Mouse (Mus musculus): Measurements from ENCODE around the gene Fam129c.

Gene Fam129c

DNA sequence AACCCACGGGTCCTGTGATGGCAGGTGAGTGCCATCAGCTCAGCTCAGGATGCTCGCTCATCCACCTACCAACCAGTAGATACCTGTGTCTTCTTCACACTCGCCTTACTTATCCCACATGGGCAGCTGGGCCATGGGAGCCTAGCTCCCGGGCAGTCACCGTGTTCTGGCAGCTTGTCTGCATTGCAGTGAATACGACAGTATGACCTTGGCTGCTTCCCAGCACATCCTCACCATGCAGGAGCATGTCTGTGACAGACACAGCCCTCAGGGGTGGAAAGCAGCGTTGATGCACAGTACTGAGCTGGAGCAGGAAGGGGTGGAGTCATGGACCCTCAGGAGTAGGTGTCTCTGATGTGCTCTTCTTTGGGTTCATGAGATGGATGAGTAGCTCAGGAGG is 23.0 kb upstream of the Fam129c start:
- no peak for DNase-seq (ENCODE audit: low spot score in 2 of 2)

GRCm38 (mm10) chr8:71575020-71575419 is 22.4 kb upstream of the Fam129c start:
- DNase-seq (ENCODE audit: low spot score in 2 of 2): no peak

- no peak for DNase-seq (ENCODE audit: low spot score in 2 of 2)
Observed at GRCm38 (mm10) chr8:71577856-71578387, 19.5 kb upstream of the Fam129c start.

- no peak for DNase-seq (ENCODE audit: low spot score in 2 of 2)
Observed at GRCm38 (mm10) chr8:71579009-71579408, 18.4 kb upstream of the Fam129c start.

DNA sequence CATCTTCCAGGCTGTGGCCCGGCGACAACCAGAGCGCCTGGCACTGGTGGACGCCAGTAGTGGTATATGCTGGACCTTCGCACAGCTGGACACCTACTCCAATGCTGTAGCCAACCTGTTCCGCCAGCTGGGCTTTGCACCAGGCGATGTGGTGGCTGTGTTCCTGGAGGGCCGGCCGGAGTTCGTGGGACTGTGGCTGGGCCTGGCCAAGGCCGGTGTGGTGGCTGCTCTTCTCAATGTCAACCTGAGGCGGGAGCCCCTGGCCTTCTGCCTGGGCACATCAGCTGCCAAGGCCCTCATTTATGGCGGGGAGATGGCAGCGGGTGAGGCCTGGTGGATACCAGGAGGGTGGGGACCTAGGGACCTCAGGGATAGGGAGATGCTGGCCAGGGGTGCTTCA is 18.0 kb upstream of the Fam129c start:
- DNase-seq (ENCODE audit: low spot score in 2 of 2): no peak

DNA sequence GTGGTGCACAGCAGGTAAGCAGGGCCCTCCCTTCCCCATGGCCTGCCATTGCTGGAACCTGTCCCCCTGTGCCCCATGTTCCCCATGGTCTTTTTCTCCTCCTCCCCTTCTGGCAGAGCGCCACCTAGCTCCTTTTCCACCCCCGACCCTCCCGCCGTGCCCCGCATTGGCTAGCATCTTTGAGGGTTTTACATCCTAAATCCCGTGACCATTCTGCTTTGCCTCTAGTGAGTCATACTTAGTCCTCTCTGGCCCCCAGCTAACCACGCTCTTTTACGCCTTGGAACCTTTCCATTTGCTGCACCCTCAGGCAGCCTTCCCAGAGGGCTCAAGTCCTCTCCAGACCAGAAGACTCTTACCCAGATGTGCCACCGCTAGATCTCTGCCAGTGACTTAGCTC is 17.2 kb upstream of the Fam129c start:
- DNase-seq (ENCODE audit: low spot score in 2 of 2): no peak

DNA sequence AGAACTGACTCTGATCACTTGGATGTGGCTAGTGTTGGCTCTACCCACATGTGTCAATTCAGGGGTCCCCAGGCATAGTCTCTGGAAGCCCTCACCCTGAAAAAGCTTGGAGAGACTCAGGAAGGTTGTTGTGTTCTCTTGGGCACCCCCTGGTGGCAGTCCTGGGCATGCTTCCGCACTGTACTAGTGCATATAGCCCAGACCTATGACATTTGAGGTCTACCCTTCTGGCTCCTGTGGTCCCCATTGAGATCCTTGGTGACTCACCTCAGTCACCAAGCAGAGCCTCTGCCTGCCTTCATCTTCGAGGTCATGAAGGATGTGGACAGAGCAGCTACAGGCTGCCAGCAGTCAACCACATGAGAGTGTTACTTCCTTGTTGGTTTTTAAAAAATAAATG is 10.6 kb upstream of the Fam129c start:
- DNase-seq (ENCODE audit: low spot score in 2 of 2): no peak

- no peak for DNase-seq (ENCODE audit: low spot score in 2 of 2)
Observed at GRCm38 (mm10) chr8:71588762-71589161, 8.7 kb upstream of the Fam129c start.

DNA sequence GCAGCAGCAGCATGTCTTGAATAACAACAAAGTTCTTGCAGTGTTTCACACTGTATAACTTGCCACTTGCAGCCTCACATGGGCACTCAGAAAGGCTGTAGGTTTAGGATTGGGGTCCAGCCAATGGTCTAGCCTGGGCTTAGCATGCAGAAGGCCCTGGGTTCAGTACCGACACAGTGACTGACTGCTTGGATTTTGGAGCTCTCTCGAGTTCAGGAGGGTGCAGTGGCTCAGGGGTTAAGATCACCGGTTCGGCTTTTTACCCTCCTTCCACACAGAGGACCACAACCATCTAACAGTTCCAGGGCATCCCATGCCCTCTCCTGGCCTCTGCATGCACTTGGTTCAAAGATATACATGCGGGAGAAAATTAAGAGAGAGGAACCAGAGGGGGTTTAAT is 6.4 kb upstream of the Fam129c start:
- DNase-seq (ENCODE audit: low spot score in 2 of 2): no peak

DNA sequence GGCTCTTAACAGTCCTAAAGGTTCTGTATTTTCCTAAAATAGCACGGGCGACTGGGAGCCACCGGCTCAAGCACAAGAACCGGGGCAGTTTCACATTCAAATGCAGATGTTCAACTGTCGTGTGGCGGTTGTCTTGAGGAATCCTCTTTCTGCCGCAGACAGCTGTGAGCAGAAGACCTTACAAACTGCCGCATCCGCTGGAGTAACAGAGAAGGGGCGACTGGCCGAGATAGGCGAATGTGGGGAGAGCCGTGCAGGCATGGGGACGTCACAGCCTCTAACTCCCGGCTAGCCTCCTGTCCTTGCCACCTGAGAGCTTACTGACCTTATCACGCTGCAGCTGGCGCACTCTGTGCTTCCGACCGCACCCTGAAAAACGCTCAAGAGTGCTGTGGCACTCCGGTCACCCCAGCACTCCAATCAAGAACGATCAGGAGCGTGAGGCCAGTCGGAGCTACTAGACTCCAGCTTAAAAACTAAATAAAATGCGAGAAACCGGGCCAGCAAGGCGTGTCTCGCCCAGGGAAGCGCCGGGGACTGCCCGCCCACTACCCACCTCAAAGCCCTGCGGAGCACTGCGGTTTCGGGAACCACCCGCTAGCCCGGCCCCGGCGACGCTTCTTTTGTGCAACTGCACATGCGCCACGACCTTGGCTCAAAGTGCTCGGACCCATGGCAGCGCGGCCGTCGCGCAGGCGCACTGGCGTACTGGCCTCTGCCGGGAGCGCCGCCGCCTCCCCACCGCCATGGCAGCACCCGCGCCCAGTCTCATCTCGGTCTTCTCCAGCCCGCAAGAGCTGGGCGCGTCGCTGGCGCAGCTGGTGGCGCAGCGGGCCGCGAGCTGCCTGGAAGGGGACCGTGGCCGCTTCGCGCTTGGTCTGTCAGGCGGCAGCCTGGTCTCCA is 5.7 kb upstream of the Fam129c start, which contains the start of gene Pgls:
Gene Pgls (plus strand): TSS at position 706 of the 903 bp plus-strand sequence.
- peak; percentile 94 to 95 for DNase-seq (ENCODE audit: low spot score in 2 of 2)

DNA sequence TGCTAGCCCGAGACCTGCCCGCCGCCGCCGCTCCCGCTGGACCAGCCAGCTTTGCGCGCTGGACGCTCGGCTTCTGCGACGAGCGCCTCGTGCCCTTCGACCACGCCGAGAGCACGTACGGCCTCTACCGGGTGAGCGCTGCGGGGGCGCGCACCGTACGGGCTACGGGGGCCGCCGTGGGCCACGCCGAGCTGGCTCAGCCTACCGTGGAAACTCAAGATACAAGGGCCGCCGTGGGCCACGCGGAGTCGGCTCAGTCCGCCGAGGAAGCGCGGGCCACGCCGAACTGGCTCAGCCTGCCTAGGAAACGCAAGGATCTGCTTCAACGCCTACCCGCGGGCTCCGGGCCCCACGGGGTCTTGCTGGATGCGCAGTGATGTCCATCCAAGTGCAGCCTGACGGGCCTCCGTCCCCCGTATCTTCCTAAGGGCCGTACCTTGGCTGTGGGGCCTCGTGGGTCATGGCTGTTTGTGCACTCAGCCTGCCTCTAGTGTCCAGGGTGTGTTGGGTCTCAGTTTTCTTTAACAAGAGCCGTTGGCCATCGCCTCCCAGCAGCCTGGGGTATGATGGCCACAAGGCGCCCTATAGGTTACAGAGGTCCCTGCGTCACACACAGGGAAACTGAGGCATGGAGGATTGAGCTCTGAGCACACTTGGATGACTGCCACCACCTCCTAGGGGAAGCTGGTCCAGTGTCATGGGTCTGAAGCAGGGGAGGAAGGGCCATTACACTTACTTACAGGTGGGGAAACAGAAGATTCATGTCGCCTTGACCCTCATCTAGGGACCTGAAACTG is 4.9 kb upstream of the Fam129c start:
- peak; percentile 90 to 92 for DNase-seq (ENCODE audit: low spot score in 2 of 2)

DNA sequence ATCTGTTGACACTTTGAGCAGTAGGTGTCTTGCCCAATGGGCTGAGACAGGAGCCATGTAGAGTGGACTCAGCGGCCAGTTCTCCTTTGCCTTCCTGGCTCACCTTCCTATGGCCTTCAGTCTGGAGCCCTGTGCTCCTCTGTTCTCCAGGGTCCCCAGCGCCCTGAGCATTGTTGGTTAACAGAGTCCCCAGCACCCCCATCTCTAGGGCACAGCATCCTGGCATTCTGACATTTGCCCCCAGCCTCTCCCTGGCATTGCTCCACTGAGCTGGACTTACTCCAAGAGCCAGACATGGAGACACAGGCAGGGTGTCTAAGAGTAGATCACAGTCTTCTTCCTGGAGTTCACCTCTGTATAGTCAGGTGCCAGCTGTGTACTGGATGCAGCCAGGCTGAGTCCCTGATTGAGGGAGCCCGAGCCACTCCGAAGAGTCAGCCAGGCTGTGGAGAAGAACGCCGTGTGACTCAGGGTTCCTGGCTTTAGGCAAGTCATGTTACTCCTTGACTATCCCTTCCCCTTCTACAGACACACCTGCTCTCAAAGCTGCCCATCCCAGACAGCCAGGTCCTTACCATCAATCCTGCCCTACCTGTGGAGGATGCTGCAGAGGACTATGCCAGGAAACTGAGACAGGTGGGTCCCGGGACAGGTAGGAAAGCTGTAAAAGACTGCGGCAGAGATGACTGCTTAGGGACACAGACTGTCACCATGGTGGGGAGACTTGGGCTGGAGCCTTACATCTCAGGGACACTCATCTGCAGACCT is 3.7 kb upstream of the Fam129c start:
- DNase-seq (ENCODE audit: low spot score in 2 of 2): no peak

GRCm38 (mm10) chr8:71594324-71594722 is 3.1 kb upstream of the Fam129c start:
- no peak for DNase-seq (ENCODE audit: low spot score in 2 of 2)

- DNase-seq (ENCODE audit: low spot score in 2 of 2): peak; percentile 79 to 80
Observed at GRCm38 (mm10) chr8:71595862-71596261, 1.6 kb upstream of the Fam129c start.

DNA sequence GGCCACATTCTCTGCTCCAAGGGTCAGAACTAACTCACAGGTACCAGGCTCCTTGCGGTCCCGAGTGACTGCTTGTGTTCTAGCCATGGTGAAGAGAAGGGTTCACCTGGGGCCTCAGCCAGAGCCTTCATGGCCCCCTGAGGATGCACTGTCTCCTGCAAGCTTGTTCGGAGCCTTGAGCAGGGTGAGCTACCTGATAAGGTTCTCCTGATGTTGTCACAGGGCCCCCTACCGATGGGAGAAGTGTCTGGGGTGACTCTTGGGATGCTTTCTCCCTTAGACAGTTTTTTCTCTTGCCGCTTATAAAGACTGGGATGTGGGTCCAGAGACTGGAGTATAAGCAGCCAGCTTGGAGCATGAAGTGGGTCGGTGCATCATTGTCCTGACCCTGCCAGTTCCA is 1.1 kb upstream of the Fam129c start:
- no peak for DNase-seq (ENCODE audit: low spot score in 2 of 2)

DNA sequence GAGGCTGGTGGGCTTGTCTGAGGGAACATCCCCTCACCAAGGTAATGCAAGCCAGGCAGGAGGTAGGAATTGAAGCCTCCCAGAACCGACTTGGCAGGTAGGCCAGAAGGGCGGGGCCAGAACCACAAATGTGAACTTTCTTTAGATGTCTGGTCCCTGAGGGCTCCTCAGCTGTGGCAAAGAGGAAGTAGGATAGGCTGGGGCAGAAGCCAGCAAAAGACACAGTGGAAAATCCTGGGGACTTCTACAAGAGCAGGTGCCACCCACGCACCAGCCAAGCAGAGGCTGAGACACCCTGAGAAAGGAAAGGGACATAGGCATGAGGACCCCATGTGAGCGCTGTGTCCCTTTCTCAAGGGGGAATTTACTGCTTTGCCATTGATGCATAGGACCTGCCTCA is 650 bp upstream of the Fam129c start:
- DNase-seq (ENCODE audit: low spot score in 2 of 2): no peak

DNA sequence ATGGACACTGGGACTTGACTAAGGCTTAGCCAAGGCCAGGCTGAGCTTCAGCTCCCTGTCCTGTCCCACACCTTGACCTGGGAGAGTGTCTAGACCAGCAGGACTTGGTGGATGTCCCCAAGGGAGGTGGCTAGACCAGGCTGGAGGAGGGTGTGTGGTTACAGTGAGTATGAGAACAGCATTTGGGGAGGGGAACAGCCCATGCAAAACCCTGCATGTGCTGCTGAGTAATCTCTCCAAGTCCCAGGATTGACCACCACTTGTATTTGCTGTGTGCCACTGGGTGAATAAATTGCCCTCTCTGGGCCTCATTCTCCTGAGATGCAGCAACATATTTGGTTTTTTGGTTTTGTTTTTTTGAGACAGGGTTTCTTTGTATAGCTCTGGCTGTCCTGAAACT is 927 bp downstream of the Fam129c start:
- no peak for DNase-seq (ENCODE audit: low spot score in 2 of 2)

DNA sequence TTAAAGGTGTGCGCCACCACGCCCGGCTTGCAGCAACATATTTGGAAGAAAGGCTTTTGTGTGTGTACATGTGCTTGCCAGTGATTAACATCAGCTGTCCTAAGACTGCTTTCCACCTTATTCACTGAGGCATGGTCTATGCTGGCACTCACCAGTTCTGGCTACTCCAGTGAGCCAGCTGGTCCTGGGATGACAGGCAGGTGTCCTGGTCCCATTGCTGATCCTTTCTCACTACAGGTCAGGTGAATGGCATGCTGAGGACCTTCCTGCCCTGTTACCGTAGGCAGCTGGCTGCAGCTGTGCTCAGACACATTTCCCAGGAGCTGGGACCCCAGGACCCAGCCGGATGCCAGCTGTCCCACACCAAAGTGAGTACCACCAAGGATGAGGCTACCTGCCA is 1.4 kb downstream of the Fam129c start:
- DNase-seq (ENCODE audit: low spot score in 2 of 2): no peak

DNA sequence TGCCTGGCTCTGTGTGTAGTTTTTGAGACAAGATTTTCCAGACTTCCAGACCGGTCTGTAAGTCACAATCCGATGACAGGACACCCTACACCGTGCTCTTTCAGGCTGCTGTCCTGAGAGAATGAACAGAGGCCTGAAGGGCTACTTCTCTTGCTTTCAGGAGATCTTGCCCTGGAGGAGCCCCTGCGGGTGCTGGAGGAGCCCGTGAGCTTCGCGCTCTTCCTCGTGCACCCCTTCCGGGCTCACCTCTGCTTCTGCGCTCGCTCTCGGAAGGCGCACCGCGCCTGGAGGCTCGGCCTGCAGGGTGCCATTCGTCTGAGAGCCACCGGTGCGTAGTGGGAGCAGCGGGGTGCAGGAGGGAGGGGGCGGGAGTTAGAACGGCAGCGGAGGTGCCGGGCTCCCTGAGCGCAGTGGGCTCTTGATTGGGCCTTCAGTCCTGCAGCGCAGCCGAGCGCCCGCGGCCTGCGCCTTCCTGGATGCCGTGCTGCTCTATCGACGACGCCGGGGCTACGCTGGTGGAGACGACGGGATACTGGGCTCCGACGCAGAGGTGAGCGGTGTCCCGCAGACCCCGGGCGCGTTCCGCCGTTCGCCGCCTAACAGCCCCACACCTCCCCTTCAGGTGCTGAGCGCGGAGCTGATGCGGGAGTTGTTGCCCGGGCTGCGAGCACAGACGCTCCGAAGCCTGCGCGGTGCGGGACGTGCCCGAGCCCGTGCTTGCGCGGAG is 4.7 kb downstream of the Fam129c start:
- no peak for DNase-seq (ENCODE audit: low spot score in 2 of 2)

DNA sequence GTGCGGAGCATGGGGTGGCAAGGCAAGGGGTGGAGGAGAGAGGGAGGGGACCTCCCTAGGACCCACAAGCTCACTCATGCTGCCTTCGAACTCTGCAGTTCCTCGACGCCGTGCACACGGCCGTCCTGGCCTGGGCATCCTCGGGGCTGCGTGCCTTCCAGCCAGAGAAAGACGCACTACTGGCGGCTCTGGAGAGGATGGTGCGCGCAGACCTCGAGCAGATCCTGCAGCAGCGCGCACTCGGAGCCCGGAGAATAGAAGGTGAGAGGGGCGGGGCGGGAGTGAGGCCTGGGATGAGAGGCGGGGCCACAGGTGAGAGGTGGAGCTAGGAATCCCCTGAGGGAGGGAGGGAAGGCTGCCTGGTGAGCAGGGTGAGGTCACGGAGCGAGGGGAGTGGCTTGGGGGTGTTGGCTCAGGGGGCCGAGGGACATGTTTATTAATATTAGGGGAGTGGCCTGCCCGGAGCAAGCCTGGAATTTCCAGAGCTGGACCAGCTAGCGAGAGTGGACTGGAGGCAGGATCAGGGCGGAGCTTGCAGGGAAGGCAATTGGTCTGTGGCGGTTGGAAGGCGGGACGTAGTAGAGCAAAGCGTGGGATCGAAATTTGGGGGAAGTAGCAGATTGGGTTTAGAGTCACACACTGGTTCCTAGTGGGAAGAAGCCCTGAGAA is 5.4 kb downstream of the Fam129c start:
- no peak for DNase-seq (ENCODE audit: low spot score in 2 of 2)

DNA sequence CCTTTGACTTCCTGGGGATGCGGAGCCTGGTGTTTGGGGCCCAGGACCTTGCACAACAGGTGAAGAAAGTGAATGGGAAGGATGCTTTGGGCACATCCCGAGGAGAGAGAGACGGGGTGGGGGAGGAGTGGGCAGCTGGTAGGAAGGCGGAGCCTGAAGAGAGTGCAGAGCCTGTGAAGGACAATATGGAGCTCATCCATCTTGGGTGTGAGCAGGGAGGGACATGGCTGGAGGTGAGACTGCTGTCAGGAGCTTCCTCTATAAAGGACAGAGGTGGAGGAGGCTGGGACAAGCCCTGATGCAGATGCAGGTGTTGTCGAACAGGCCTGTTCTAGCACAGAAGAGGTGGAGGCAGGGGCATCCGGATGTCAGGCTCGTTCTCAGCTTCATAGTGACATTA is 6.6 kb downstream of the Fam129c start:
- no peak for DNase-seq (ENCODE audit: low spot score in 2 of 2)
